Comparison of ENCODE assay signal across 17 mouse cellular contexts in the genomic region with DNA sequence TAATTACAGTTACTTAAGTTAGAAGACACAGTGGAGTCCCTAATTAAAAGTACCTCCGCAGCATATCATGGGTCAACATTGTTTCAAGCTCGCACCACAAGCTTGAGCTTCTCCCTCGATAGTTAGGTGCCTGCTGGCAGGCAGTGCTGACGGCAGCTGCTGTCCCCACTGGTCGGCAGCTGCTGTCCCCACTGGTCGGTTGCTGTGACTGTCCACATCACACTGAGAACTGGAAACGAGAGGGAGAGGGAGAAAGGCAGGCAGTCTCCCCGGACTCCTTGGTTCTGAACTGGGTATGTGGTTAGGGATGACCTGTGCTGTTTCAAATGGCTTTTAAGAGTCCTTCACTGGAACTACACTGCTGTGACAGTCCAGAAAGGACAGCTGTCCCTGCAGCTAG. TPM values are rescaled to one million over a fixed set of nuclear protein-coding genes. Genes with fewer than 3 reads are reported as not detected.
DNase-seq lines count a peak whose midpoint lies in the region; ATAC-seq and TF ChIP-seq lines count a peak whose summit lies in the region.
"Had no signal": no experiment of that assay in that cellular context is flagged by ENCODE, and none has a peak within 500 bp of the region (broad histone marks: within the 10 kb centered on the region; RNA-seq: fewer than 3 reads in every experiment).

No protein-coding gene starts in this region.

- H3K9me3 ChIP-seq in heart, embryonic 11.5 days (replicated peaks; ENCODE audit: control insufficient read depth, low read length): no peaks in the 10 kb centered on the region
- no peaks in the 10 kb centered on the region for H3K9me3 ChIP-seq in kidney, embryonic 16.5 days (ENCODE audit: low read length)
- H3K9me3 ChIP-seq in embryonic facial prominence, embryonic 10.5 days: no peaks in the 10 kb centered on the region
- no peaks in the 10 kb centered on the region for H3K9me3 ChIP-seq in intestine, postnatal 0 days (ENCODE audit: control insufficient read depth)
- H3K9me3 ChIP-seq: liver, embryonic 15.5 days had no signal

- no peak overlapping the region for H3K27ac ChIP-seq in heart, embryonic 11.5 days (ENCODE audit: low read depth, low read length)
- no peak overlapping the region for H3K27ac ChIP-seq in kidney, embryonic 16.5 days (ENCODE audit: low read length)
- peak overlapping the region; percentile 48 for H3K27ac ChIP-seq in embryonic facial prominence, embryonic 10.5 days (replicated peaks)
- no peak overlapping the region for H3K27ac ChIP-seq in intestine, postnatal 0 days (ENCODE audit: low read depth, low read length)
- H3K27ac ChIP-seq: gastrocnemius, adult 2 months; limb, embryonic 12.5 days; liver, embryonic 15.5 days had no signal

- peak overlapping the region; percentile 27; the same call in 1 of the 2 replicates for H3K4me2 ChIP-seq in heart, embryonic 11.5 days
- no peak overlapping the region for H3K4me2 ChIP-seq in kidney, embryonic 16.5 days (replicated peaks; ENCODE audit: low read depth, low read length)
- no peak overlapping the region for H3K4me2 ChIP-seq in intestine, postnatal 0 days (replicated peaks; ENCODE audit: low read depth)
- H3K4me2 ChIP-seq: limb, embryonic 12.5 days; liver, embryonic 15.5 days had no signal

- no peak overlapping the region for H3K9ac ChIP-seq in heart, embryonic 11.5 days (ENCODE audit: low read depth, low read length)
- 0 out of 2 replicates have a peak overlapping the region, but pooled peaks have one; percentile 16 for H3K9ac ChIP-seq in kidney, embryonic 16.5 days (replicated peaks; ENCODE audit: low read length)
- H3K9ac ChIP-seq in intestine, postnatal 0 days (ENCODE audit: low read depth, low read length): no peak overlapping the region
- H3K9ac ChIP-seq: limb, embryonic 12.5 days; liver, embryonic 15.5 days had no signal

- peaks cover 5% of the 10 kb centered on the region; the same call in 1 of the 2 replicates for H3K4me1 ChIP-seq in heart, embryonic 11.5 days (ENCODE audit: control insufficient read depth, insufficient read depth, low read length)
- H3K4me1 ChIP-seq in kidney, embryonic 16.5 days (ENCODE audit: insufficient read depth, low read length): peaks cover 16% of the 10 kb centered on the region
- H3K4me1 ChIP-seq in embryonic facial prominence, embryonic 10.5 days: peaks cover 12% of the 10 kb centered on the region
- no peaks in the 10 kb centered on the region for H3K4me1 ChIP-seq in intestine, postnatal 0 days (replicated peaks; ENCODE audit: control insufficient read depth, insufficient read depth, low read length)
- H3K4me1 ChIP-seq: limb, embryonic 12.5 days; liver, embryonic 15.5 days had no signal

- no peaks in the 10 kb centered on the region for H3K36me3 ChIP-seq in heart, embryonic 11.5 days (ENCODE audit: control insufficient read depth, insufficient read depth, low read length)
- no peaks in the 10 kb centered on the region for H3K36me3 ChIP-seq in kidney, embryonic 16.5 days (ENCODE audit: insufficient read depth, low read length)
- peaks cover 9% of the 10 kb centered on the region for H3K36me3 ChIP-seq in embryonic facial prominence, embryonic 10.5 days (replicated peaks)
- H3K36me3 ChIP-seq in intestine, postnatal 0 days (ENCODE audit: control insufficient read depth, insufficient read depth): no peaks in the 10 kb centered on the region
- H3K36me3 ChIP-seq: limb, embryonic 12.5 days; liver, embryonic 15.5 days had no signal

- no peak overlapping the region for H3K4me3 ChIP-seq in heart, embryonic 11.5 days (ENCODE audit: low read depth, low read length)
- H3K4me3 ChIP-seq in kidney, embryonic 16.5 days (ENCODE audit: low read length): no peak overlapping the region
- H3K4me3 ChIP-seq in embryonic facial prominence, embryonic 10.5 days: no peak overlapping the region
- no peak overlapping the region for H3K4me3 ChIP-seq in intestine, postnatal 0 days (ENCODE audit: low read depth, low read length)
- H3K4me3 ChIP-seq: gastrocnemius, adult 2 months; limb, embryonic 12.5 days; liver, embryonic 15.5 days had no signal

- intact Hi-C loops in heart, postnatal 36 days (cut with DNase I): no loop called here

- no peak for ATAC-seq in heart, embryonic 11.5 days (replicated peaks; ENCODE audit: insufficient number of reproducible peaks, low FRiP score, low TSS enrichment)
- no peak for ATAC-seq in kidney, embryonic 16.5 days (ENCODE audit: low FRiP score, low TSS enrichment)
- no peak for ATAC-seq in intestine, postnatal 0 days

- no peak for TF ChIP-seq CTCF in intestine, postnatal 0 days (IDR thresholded peaks at IDR 0.05; ENCODE audit: low read depth)

- WGBS in heart, embryonic 11.5 days (ENCODE audit: insufficient replicate concordance): 36% methylated on average over 8 of the region's 8 CpGs
- 45% methylated on average over 8 of the region's 8 CpGs for WGBS in kidney, embryonic 16.5 days
- 44% methylated on average over 8 of the region's 8 CpGs for WGBS in embryonic facial prominence, embryonic 10.5 days
- 54% methylated on average over 8 of the region's 8 CpGs for WGBS in intestine, postnatal 0 days

- DNase-seq in heart, postnatal 36 days: no peak
- DNase-seq in kidney, adult 11 months: no peak
- no peak for DNase-seq in embryonic facial prominence, embryonic 10.5 days (ENCODE audit: low spot score)
- peak; percentile 62 for DNase-seq in retina, embryonic 14.5 days (ENCODE audit: low spot score)
- no peak for DNase-seq in layer of hippocampus, adult 11-12 months (ENCODE audit: low spot score)
- DNase-seq: adrenal gland, adult 8-10 months; cerebellum, adult 11 months; cerebellum, postnatal 36 days; gastrocnemius, adult 2 months; kidney, postnatal 10 days; lung, postnatal 36 days; right cerebral cortex, adult 18-20 months had no signal

- no peaks in the 10 kb centered on the region for H3K27me3 ChIP-seq in heart, embryonic 11.5 days (ENCODE audit: control insufficient read depth, insufficient read depth, low read length)
- H3K27me3 ChIP-seq in kidney, embryonic 16.5 days (ENCODE audit: insufficient read depth, low read length): no peaks in the 10 kb centered on the region
- no peaks in the 10 kb centered on the region for H3K27me3 ChIP-seq in embryonic facial prominence, embryonic 10.5 days (replicated peaks; ENCODE audit: low read depth, poor library complexity, severe bottlenecking)
- no peaks in the 10 kb centered on the region for H3K27me3 ChIP-seq in intestine, postnatal 0 days (replicated peaks; ENCODE audit: control insufficient read depth, insufficient read depth, low read length)
- H3K27me3 ChIP-seq: limb, embryonic 12.5 days; liver, embryonic 15.5 days had no signal

RNA-seq across cellular contexts. Expression of a gene that starts 33.4 kb away (rescaled TPM):
- 10.8 and 12.3 TPM in 2 replicates for polyA plus RNA-seq in heart, embryonic 11.5 days (2014; fragmentation: Nextera tagmentation; extraction: Ambion mirVana)
- total RNA-seq in heart, postnatal 36 days (2021): 1 to 10 TPM; 6.1 to 7.0 TPM
- 31.1 and 32.8 TPM in 2 replicates for polyA plus RNA-seq in kidney, embryonic 16.5 days (2015; fragmentation: Nextera tagmentation; extraction: Ambion mirVana)
- 15.6 and 18.8 TPM in 2 replicates for polyA plus RNA-seq in embryonic facial prominence, embryonic 10.5 days (2016; fragmentation: Nextera tagmentation; extraction: Ambion mirVana)
- polyA plus RNA-seq in intestine, postnatal 0 days (2015; fragmentation: Nextera tagmentation; extraction: Ambion mirVana): 0.90 and 1.3 TPM in 2 replicates
